Mouse (Mus musculus) frontal cortex, postnatal 14 days (tissue): ENCODE data around the gene Cfap300.

ENCODE experiments used
- DNase-seq, 2 experiments: peaks; one replicate each; pipeline ENCODE4 v3.0.0; 2022; ENCODE audit warnings: low spot score in 2 of 2

Cfap300 gene

DNA sequence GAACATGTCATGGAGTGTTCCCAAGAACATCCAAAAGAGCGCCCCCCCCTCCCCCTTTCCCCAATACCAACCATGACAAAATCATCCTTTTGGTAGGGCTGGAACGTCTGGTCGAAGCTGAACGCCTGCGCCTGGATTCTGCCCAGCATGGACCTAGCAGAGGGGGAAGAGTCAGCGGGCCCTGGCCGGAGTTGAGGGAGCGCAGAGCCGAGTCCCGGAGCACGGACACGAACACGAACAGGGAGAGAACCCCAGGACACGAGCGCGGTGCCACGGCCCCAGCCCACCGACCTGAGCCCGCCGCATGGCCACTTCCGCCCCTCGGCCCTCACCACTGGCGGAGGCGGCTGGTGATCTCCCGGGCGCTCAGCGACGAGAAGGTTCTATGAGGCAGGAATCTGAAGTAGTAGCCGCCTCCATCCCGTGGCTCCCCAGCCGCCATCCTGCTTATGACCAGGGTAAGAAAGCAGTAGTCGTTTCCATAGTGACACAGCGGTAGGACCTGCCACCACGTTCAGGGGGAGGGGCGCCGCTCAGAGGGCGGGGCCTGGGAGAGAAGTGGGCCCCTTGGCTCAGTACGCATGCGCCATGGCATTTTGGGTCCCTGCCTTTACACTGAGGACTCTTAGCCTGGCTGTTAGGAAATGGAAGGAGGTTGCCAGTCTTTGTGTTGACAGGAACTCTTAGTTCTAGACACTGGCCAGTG lies at the start of gene Cfap300:
Gene Cfap300, minus strand, starts transcription at position 486 of the 706 bp plus-strand sequence.
- DNase-seq: peak; percentile 94

DNA sequence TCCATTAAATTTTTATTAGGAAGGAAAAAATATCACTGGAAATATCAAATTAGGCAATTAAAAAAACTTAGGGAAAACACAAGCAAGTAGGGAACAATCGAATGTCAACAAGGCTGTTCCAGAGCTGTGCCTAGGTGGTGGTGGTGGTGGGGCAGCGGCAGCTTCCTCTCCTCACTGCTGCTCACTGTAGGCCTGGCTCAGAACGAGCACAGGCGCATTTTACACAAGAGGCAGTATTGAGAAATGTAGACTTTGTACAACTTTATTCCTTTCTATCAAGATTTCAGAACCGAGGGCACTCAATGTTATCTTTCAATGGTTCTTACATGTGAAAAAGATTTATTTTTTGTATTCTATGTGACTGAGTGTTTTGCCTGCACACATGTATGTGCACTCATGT lies 36.3 kb upstream of the Cfap300 start:
- DNase-seq: no peak

DNA sequence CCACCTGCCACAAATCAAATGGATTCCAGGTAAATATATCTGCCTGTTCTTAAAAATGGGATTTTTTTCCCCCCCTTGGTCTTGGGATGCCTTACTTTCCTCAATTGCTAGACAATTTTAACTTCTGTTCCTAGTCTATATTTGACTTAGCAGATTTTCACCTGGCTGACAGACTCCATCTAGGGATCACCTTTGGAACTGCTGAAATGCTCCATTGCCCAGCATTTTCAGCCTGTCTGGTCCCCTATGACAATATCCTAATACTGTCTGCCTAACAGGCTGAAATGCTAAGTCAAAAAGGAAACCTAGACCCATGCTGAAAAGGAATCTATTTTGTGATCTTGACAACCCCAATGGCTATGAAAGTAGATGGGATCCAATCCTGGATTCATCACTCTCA lies 31.7 kb upstream of the Cfap300 start:
- no peak for DNase-seq

DNA sequence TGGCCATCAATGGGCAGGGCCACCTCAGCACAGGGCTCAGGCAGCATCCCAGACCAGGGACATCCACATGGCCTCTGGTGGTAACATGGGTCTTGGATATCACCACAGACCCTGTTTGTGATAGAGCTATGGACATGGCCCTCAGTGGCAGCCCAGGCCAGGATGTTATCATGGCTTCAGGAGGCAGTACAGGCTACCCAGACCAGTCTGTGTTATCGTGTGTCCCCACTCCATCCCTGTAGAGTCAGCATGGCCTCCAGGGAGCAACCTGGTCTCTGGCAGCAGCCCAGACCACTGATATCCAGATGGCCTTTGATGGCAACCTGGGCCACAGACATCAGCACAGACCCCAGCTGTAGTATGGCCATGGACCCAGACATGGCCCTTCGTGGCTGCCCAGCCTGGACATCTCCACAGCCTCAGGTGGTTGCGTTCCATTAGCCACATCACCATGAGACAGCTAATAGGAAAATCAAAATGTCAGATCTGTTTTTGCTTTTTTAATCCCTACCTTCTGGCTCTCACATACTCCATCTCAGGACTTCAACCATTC lies 30.7 kb upstream of the Cfap300 start:
- DNase-seq: no peak

DNA sequence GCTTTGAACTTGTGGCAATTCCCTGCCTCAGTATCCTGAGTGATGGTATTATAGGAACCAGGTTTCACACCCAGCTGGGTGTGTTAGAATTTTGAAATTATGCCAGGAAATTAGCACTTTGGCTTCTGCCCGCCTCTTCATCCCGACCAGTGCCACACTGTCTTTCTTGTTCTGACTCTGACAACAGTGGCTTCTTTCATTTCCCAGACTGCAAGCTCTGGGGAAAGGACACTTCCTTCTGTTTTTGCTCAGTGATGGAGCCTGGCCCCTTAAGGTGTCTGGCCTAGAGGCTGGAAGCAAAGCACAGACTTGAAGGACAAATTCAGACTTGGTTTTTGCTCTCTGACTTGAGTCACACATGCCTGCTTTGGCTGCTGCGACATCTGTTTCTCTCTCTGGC lies 17.0 kb upstream of the Cfap300 start:
- no peak for DNase-seq

DNA sequence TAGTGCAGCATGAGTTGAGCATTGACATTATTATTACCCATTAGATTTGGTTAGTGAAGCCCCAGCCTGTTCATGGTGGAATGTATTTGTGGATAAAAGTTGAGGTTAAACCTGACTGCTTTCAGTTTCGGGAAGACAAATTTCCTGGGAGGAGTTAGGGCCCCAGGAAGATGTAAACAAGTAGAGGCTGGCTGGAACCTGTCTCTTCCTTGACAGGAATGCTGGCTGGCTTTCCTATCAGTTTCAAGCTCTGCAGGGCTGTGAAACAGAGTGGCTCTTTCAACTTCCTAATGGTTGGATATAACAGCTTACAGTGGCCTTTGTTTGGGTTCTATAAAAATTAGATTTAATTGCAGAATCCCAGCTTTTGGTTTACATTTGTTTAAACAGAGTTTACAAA lies 12.2 kb upstream of the Cfap300 start:
- DNase-seq: no peak

DNA sequence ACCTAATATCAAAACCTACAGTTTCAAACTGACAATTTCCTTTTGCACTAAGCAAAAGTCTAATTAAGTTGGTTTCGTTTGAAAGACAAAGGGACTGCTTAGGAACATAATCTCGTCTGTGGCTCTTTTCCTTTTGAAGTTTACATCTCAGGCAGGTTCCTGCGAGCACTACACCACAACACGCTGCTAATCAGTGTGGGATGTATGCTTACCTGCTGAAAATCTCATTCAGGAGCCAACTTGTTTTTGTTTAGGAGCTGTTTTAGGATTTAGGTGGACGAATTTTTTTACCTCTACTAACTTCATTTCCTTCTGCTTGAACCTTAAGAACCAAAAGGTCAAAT lies 393 bp upstream of the Cfap300 start:
- no peak for DNase-seq

DNA sequence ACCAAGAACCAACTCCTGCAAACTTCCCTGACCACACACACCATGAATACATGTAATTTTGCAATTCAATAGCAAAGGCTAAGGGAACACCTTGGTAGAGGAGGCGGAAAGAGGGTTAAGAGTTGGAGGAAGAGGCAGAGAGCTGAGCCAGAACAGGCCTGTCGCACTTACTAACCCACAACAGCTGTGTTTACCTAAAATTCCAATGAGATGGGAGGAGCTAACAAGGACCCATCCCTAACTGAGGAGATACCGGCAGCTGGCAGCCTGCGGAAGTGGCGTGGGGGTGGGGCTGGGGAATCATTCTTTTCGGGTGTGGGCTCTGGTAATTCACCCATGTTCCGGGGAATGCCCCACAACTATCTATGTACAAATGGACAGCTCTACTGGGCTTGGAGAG lies 7.1 kb downstream of the Cfap300 start:
- no peak for DNase-seq

DNA sequence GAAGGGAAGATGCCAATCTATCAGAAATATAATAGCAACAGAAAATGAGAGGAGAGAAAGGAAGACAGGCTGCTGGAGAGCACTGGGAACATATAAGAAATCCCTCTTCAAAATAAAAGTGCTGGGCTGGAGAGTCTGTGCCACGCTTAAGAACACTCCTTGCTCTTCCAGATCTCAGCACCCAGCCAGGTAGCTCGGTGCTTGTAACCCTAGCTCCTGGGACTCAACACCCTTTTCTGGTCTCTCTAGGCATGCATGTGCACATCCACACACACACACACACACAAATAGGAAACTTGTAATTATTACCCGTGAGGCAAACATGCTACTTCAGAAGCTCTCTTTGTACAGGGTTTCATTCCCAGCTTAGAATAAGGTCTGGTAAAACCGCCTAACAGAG lies 7.5 kb downstream of the Cfap300 start:
- no peak for DNase-seq

DNA sequence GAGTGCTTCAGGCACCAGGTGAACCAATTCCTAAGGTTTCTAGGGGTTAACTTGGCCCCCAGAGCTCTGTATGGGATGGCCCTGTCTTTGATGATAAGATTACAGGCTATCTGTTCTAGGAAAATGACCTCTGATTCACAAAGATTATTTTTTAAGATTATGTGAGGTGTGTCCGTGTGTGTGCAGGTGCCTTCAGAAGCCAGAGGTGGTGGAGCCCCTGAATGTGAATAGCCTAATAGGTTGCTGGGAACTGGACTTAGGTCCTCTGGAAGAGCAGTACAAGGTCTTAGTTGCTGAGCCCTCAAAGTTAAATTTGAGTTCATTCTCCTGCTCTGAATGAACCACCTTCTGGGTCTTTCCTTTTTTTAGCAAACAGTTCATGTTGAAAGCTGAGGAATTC lies 8.5 kb downstream of the Cfap300 start:
- DNase-seq: no peak

DNA sequence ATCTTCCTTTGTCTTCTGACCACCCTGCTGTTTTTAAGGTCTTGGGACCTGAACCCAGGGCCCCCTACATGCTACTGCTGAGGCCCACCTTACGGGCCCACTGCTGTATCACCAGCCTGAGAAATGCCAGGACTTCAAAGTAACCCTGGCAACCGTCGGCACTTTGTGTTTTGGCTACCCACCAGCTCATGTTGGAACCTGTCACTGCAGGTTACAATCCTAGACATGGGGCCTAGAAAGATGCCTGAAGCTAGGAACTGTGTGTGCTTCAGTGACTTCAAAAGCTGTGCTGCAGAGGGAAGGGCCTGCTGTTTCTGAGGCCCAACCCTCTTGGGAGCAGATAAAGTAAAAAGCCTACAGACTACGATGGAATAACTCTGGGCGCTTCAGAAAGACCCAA lies 9.8 kb downstream of the Cfap300 start:
- DNase-seq: no peak

DNA sequence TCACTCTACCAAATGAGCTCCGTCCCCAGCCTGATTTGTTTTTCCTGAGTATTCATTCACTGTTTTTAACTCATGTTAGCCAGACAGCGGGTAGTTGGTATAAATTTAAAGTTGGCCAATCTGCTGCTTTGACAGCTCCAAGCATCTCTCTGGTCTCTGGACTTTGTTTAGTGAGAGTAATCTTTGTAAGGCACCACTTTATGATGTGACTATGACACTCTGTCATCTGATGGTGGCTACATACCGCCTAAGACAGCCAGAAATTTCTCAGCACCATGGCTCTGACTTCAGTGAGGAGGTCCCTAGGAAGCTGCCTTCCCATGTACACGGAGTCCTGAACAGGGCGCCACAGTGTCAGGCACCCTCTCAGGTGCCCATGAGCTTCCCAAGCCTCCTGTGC lies 24.0 kb downstream of the Cfap300 start:
- DNase-seq: no peak

DNA sequence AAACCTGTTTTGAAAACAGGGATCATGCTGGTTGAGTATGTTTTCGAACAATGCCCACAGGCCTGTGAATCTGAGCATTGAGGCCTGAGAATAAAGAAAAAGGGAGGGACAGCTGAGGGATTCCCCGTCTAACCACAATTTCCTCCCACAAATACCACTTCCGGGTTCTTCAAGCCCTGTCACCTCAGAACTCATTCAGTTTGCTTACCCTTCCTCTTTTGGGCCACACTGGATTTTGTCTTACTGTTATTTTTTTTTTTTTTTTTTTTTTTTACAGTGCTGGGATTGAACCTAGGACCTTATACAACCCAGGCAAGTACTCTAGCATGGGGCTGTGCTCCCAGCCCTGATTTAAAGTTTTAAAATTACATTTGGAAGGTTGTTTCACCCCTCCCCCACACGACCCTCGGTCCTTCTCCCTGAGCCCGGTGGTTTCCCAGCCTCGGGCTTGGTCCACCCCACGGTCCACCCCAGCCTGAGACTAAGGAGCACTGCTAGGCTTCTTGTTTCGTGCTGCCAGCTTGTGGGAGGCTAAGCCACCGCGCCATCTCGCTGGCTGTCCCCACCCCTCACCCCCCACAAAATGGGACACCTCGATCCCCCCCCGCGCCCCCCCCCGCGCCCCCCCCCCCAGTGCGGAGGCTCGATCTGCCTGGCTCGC lies 25.2 kb downstream of the Cfap300 start:
- no peak for DNase-seq

DNA sequence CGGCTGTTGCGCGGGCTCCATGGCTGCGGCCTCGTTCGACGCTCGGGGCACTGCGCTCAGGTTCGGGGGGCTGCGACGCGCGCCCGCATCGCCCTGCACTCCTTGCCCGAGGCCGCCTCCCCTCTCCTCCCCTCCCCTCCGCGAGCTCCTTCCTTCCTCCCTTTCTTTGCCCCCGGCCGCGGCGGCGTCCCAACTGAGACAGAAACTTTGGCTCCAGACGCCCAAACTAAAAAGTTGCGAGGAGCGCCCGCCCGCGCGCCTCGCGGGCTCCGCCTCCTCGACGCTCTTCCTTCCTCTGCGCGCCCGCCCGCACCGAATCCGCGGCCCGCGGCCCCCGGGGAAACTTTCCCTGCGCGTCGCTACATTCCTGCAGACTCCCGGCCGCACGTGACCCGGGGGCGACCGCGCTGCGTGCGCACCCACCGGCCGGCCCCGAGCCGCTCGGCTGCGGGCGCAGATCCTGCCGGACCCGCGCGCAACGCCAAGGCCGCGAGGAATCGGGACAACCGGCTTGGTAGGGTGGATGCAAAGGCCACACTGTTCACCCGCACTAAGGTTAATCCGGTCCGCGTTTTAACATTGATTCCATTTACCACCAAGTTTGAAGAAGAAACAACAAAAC lies 38.1 kb downstream of the Cfap300 start, which contains the start of gene Yap1:
Gene Yap1, minus strand, starts transcription at position 227 of the 622 bp plus-strand sequence.
- DNase-seq: peak; percentile 65 to 69

DNA sequence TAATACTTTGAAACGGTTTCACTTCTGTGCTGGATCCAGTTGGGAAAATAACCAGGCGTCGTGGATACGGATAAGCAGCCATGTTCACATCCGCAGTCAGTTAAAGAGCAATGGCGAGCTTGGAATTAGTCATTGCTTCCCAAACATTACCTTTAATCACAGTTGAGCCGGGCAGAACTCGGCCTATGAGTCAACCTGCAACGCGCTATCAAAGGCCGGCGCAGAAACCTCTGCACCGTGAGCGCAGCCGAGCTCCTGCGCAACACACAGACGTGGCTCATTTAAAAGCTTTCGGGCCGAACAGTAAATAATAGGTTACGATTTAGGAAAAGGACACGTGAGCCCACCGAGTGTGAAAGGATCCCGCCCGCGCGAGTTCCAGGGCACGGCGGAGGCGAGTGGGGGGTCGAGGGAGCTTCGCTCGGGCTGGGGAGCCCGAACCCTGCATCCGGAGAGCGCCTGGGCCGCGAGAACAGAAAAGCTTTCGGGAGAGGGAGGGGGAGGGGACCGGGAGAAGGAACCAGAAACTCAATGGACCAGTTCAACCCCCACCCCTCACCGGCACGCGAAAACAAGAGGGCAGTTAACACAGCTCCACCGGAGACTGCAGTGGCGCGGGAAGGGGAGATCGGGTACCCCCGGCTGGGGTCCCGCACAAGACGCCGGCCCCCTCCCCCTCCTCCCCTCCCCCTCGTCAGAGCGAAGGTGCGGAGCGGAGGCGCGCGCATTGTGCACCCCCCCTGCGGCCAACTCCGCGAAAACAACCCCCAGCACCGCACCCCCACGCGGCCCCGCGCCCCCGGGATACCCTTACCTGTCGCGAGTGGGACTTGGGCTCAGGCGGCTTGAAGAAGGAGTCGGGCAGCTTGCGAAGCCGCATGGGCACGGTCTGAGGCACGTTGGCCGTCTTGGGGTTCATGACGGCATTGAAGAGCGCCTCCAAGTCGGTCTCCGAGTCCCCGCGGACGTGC lies 39.0 kb downstream of the Cfap300 start:
- DNase-seq: peak in 1 of 2 experiments; percentile 10

DNA sequence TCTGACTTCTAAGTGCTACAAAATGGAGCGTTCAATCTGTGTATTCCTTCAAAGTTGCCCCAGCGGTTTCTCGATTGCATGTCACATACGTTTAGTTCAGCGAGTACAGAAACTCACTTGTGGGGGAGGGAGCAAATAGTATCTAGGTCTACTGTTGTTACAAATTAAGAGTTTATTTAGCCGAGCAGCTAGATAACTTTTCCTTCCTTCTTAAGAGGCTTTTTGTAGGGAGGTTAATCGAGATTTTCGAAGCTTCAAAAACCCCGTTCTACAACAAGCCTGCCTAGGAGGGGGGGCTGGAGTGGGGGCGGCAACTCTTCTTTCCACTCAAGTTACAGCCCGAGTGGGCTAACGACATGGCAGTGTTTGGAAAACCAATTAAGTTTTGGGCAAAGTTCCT lies 39.8 kb downstream of the Cfap300 start:
- no peak for DNase-seq

DNA sequence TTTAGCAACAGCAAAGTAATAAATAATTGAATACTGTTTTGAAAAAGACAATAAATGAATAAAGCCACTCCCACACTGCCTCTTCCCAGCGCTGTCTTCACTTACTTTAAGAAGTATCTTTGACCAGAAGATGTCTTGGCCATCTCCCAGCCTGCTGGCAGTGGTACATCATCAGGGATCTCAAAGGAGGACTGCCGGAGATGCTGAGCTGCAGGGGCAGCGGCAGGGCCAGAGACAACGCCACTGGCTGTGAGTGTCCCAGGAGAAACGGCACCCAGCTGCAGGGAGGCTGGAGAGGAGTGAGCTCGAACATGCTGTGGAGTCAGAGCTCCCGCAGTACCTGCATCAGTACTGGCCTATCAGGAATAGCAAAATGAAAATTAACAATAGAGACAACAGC lies 41.3 kb downstream of the Cfap300 start:
- DNase-seq: no peak

DNA sequence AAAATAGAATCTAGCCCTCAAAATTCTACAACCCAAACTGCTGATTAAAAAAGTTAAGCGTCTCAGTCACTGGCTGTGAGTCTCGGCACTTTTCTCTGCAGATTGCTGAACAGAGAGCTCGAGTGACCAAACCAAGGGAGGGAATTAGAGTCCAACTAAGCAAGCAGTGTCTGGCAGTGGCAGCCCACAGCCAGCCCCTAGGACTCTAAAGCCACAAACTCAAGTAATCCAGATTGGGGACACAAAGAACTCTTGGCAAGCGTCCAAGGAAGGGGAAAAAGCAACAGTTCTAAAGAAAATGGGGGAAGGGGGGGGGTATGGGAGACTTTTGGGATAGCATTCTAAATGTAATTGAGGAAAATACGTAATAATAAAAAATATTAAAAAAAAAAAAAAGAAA lies 48.3 kb downstream of the Cfap300 start:
- no peak for DNase-seq

DNA sequence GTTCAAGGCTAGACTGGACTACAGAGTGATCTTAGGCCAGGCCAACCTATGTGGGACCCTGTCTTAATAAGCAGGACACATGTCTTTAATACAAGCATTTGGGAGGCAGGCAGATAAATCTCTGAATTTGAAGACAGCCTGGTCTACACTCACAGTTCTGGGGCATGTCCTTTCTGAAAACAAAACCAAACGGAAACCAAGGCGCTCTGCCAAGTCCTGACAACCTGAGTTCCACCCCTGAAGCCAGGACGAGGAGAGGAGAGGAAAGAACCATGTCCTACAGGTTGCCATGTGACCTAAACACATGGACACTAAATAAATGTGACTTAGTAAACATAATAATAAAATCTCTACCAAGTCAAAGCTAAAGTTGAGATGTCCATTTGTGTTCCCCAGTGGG lies 50.0 kb downstream of the Cfap300 start:
- DNase-seq: no peak

DNA sequence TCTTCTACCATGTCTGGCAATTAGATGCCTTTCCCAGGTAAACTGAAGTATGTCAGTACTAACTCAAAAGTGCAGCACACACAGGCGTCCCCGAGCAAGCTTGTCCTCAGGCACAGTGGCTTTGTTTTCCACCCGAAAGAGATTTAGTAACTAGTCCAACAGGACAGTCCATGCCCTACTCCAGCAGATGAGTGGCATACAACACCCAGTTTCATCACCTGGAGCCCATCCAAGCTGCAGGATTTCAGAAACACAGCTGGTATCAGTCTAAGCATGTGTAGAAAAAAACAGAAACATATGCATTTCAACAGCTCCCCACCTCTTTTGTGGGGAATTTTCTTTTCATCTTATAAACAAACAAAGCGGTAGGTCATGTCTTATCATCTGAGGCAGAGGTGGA lies 51.7 kb downstream of the Cfap300 start:
- no peak for DNase-seq

DNA sequence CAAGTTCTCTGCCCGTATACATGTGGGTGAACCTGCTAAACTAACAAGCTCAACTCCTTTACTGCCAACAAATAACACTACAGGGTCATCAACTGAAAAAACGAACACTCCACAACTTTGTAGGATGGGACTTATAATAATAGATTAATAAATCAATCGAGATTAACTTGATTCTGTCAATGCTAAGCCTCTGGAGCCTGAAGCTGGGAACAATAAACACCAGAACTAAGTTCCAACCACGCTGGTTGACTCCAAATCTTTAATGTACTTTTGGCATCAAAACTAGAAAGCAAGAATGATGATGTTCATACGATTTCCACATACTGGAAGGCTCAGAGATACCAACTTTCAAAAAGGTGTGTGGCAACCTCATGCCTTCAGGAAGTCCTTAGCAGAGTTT lies 55.5 kb downstream of the Cfap300 start:
- DNase-seq: no peak

DNA sequence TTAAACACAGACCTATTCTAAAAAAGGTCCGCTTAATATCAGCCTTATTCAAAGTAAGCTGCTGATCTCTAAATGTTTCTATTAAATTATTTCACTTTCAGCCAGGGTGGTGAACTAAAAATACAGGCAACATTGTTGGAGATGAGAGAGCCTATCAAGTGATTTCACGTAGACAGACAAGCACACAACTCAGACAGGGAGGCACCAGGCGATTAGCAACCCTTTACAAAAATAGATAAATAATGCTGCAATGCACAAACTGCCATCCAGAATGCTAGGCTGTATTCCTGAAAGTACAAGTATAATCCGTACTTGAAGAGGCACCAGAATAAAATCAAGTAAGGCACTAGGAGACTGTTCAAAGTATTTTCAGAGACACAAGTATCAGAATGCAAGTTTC lies 58.3 kb downstream of the Cfap300 start:
- no peak for DNase-seq
